Mouse (Mus musculus) thymus, adult 2 months (tissue): Measurements from ENCODE around the gene Zfp697.

ENCODE experiments used
- CTCF ChIP-seq: fragments of 200-500 bp; IDR thresholded peaks from 2 replicates; pipeline ENCODE4 v1.5.1; 2012; ENCODE audit warnings: mild to moderate bottlenecking, control low read depth, low read length, moderate library complexity, borderline replicate concordance; ENCODE audit not compliant: control insufficient read depth, poor library complexity, insufficient read depth; ENCODE audit errors: extremely low read depth
- POLR2A ChIP-seq: fragments of 200-500 bp; IDR thresholded peaks from 2 replicates; pipeline ENCODE4 v1.6.1; 2012; ENCODE audit warnings: mild to moderate bottlenecking, low read length, control low read depth, moderate library complexity; ENCODE audit not compliant: control insufficient read depth, poor library complexity, insufficient read depth; ENCODE audit errors: extremely low read depth

DNA sequence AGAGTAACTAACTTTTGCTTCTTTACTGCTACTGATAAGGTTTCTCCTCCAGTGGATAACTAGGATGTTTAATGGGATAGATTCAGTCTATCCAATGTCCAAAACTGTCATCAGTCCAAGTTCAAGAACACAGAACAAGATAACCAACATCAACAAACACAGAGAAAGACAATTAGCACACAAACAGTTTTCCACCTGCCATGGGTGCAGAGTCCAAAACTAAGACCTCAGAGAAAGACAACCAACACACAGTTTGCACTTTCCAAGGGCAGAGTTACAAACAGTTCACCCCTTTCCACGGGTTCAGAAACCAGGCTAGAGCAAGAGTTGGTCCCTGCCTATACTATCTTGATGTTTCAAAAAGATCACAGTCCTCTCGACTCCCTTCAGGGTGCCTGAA lies 404.3 kb downstream of the Zfp697 start:
- TF ChIP-seq CTCF (no peak), POLR2A (no peak)
